Mouse (Mus musculus): ENCODE results near the gene Tnfaip8l1.

The Tnfaip8l1 gene

DNA sequence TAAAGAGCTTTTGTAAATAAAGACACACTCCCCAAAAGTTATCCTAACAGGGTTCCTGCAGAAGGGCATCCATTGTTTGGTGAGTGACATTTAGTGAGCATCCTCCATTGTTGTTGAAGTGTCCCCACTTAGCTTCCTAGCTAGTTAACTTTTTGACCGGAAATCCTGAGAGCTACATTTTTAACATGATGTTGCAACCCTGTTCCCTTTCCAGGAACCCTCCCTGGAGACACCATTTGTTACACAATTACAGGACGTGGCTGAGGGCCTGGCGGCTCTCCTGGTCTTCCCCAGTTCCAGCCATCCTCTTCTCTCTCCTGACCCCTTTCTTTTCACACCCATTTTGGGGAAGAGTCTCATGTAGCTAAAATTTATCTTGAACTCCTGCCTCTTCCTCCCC lies 57.5 kb downstream of the Tnfaip8l1 start:
- no peak for DNase-seq (ENCODE audit: low spot score)
